Mouse (Mus musculus) ES-E14 (cell line): Measurements from ENCODE around the gene 6430628N08Rik. TPM values are rescaled to one million over a fixed set of nuclear protein-coding genes. Genes with fewer than 3 reads are reported as not detected.

Source experiments
- DNase-seq: peaks from one replicate; pipeline ENCODE4 v3.0.0-alpha.2; 2013; ENCODE audit warnings: low read depth, low spot score
- H3K27ac ChIP-seq: 2 replicates; pipeline ENCODE4 v1.5.1; 2012; ENCODE audit warnings: low read depth, mild to moderate bottlenecking, low read length, moderate library complexity, mixed read lengths; ENCODE audit not compliant: poor library complexity, insufficient read depth, severe bottlenecking
- H3K36me3 ChIP-seq: 2 replicates; pipeline ENCODE4 v1.6.1; 2012; ENCODE audit warnings: mild to moderate bottlenecking, low read length, moderate library complexity, mixed read lengths; ENCODE audit not compliant: control insufficient read depth, poor library complexity, insufficient read depth, severe bottlenecking
- H3K4me1 ChIP-seq, 2 experiments: fragments of 150-350 bp in 1 of 2; sonication (generic) in 1 of 2; 2 replicates each; pipeline ENCODE4 v1.6.1; 2012; ENCODE audit warnings: low read length in 2 of 2, mild to moderate bottlenecking in 1 of 2, mixed read lengths in 1 of 2; ENCODE audit not compliant: control insufficient read depth in 2 of 2, insufficient read depth in 2 of 2, poor library complexity in 1 of 2
- H3K4me3 ChIP-seq, 2 experiments: fragments of 150-350 bp in 1 of 2; sonication (generic) in 1 of 2; 2 replicates each; pipeline ENCODE4 v1.5.1; 2012; ENCODE audit warnings: low read length in 2 of 2, low read depth in 1 of 2, mild to moderate bottlenecking in 1 of 2, mixed read lengths in 1 of 2; ENCODE audit not compliant: insufficient read depth in 1 of 2, poor library complexity in 1 of 2, severe bottlenecking in 1 of 2
- H3K9ac ChIP-seq: 2 replicates; pipeline ENCODE4 v1.6.1; 2012; ENCODE audit warnings: low read depth, mild to moderate bottlenecking, low read length, mixed read lengths; ENCODE audit not compliant: poor library complexity, insufficient read depth, severe bottlenecking
- H3K9me3 ChIP-seq: fragments of 150-350 bp; sonication (generic); 2 replicates; pipeline ENCODE4 v1.6.1; 2012; ENCODE audit warnings: low read depth, mild to moderate bottlenecking, low read length; ENCODE audit not compliant: control insufficient read depth, insufficient read depth
- CHD2 ChIP-seq: IDR thresholded peaks from 2 replicates; pipeline ENCODE4 v1.6.1; 2014; ENCODE audit warnings: mild to moderate bottlenecking, low read depth, low read length, inconsistent platforms
- HCFC1 ChIP-seq: IDR thresholded peaks from 2 replicates; pipeline ENCODE4 v1.6.1; 2012; ENCODE audit warnings: low read length, inconsistent platforms, borderline replicate concordance; ENCODE audit not compliant: insufficient read depth
- MAFK ChIP-seq: IDR thresholded peaks from 2 replicates; pipeline ENCODE4 v1.6.1; 2014; ENCODE audit warnings: mild to moderate bottlenecking, low read depth, low read length, inconsistent platforms; ENCODE audit not compliant: insufficient read depth
- ZC3H11A ChIP-seq: IDR thresholded peaks from 2 replicates; pipeline ENCODE4 v1.6.1; 2012; ENCODE audit warnings: low read depth, mild to moderate bottlenecking, inconsistent platforms, low read length, borderline replicate concordance
- ZNF384 ChIP-seq: IDR thresholded peaks from 2 replicates; pipeline ENCODE4 v1.6.1; 2012; ENCODE audit warnings: low read depth, low read length, inconsistent platforms
- in situ Hi-C, 2 experiments: fragments of 600-800 bp; cut with MboI; formaldehyde crosslinking; loops; one replicate each; pipeline ENCODE4 v1.15.1; 2025; ENCODE audit warnings: low sequenced_read_pairs in 2 of 2, inconsistent platforms in 1 of 2; ENCODE audit not compliant: unreplicated experiment in 2 of 2
- total RNA-seq: library from RNA; depleted of rRNA; stranded (reverse); fragments of 300-350 nt; gene quantifications from 2 replicates; pipeline ENCODE4 v1.2.3, GENCODE M21; 2012; rRNA removed

6430628N08Rik gene
- total RNA-seq, 1 experiment: not detected

DNA sequence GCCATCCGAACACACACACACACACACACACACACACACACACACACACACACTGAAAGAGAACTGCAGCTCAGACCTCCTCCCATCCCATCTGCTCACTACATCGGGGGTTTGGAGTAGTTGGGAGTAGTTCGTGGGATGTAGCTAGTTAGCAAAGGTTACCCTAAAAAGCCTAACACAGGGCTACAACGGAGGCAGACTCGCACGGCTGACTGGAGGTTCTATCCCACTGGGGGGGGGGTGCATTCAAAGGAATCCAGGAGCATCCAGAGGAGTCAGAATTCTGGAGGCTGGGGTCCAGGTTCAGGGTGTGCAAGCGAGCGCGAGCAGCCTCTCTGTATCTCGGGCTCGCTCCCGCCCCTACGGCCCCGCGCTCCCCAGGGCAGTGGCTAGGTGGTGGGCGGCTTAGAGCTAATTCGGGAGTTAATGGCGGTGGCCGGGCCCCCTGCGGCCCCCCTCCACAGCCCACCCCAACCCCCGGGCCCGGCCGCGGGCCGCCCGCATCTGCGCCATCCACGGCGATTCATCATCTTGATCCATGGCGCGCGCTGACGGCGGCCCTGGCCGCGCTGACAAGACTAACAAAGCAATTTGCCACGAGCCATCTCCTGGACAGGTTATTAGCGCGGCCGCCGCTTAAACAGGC, 53.3 kb downstream of the 6430628N08Rik start:
- DNase-seq: no peak
- Histone ChIP-seq H3K4me3 (peak overlapping the region; percentile 26 to 54), H3K27ac (no peak overlapping the region), H3K9ac (peak overlapping the region; percentile 30; the same call in 1 of the 2 replicates), H3K36me3 (no peaks in the 10 kb centered on the region), H3K4me1 (peaks cover 0 to 5% of the 10 kb centered on the region in 2 experiments; a peak in 1 of 4 replicates), H3K9me3 (no peaks in the 10 kb centered on the region)
- in situ Hi-C loops: loop anchor here (25.0 kb wide), 2 partner anchors 881 to 1031 kb away; partner anchors contain the start of genes Tal1 (in 2 of the 2) and Foxd2 (in 1 of the 2)
- no peak for TF ChIP-seq MAFK
- no peak for TF ChIP-seq CHD2
- TF ChIP-seq ZNF384: no peak
- TF ChIP-seq HCFC1: no peak
- no peak for TF ChIP-seq ZC3H11A

Other genes with a start within 250 kb of the 6430628N08Rik start
- gene Cyp4b1, start 242.9 kb upstream of the 6430628N08Rik start, total RNA-seq: not detected in 2 replicates
- gene Efcab14, start 152.9 kb upstream of the 6430628N08Rik start, total RNA-seq: 17.1 and 20.2 TPM in 2 replicates
- gene Tex38, start 109.6 kb upstream of the 6430628N08Rik start, total RNA-seq: 0.74 TPM in 1 of 2 replicates, not detected in the other
- 17.8 and 22.1 TPM in 2 replicates for gene Atpaf1, start 105.9 kb upstream of the 6430628N08Rik start, total RNA-seq
- gene Mob3c, start 62.6 kb upstream of the 6430628N08Rik start, total RNA-seq: 4.0 and 8.3 TPM in 2 replicates
- gene Mknk1, start 51.5 kb upstream of the 6430628N08Rik start, total RNA-seq: 18.5 and 24.0 TPM in 2 replicates
- gene Kncn, start 6.3 kb upstream of the 6430628N08Rik start, total RNA-seq: not detected in 2 replicates
- gene Dmbx1, start 49.3 kb downstream of the 6430628N08Rik start, total RNA-seq: 0.11 and 0.18 TPM in 2 replicates
- gene Faah, start 127.3 kb downstream of the 6430628N08Rik start, total RNA-seq: 5.9 and 15.5 TPM in 2 replicates
- gene Nsun4, start 163.2 kb downstream of the 6430628N08Rik start, total RNA-seq: 24.8 and 36.8 TPM in 2 replicates
- 405 and 420 TPM in 2 replicates for gene Uqcrh, start 184.4 kb downstream of the 6430628N08Rik start, total RNA-seq
- gene Lrrc41, start 184.6 kb downstream of the 6430628N08Rik start, total RNA-seq: 32.2 and 42.0 TPM in 2 replicates
- gene Rad54l, start 233.0 kb downstream of the 6430628N08Rik start, total RNA-seq: 36.2 and 38.6 TPM in 2 replicates
- gene Pomgnt1, start 233.2 kb downstream of the 6430628N08Rik start, total RNA-seq: 48.6 and 51.5 TPM in 2 replicates